Mouse (Mus musculus): ENCODE measurements around the gene Fdxr. TPM values are rescaled to one million over a fixed set of nuclear protein-coding genes. Genes with fewer than 3 reads are reported as not detected.

Fdxr gene
- total RNA-seq, 2 experiments from 2014 or later: 19.0 to 19.9 TPM

- DNase-seq (ENCODE audit: low spot score in 2 of 2): no peak
Measured at GRCm38 (mm10) chr11:115290314-115290713, 13.5 kb upstream of the Fdxr start.

GRCm38 (mm10) chr11:115289885-115290284 is 13.0 kb upstream of the Fdxr start:
- DNase-seq (ENCODE audit: low spot score in 2 of 2): no peak

GRCm38 (mm10) chr11:115288305-115288704 is 11.5 kb upstream of the Fdxr start:
- no peak for DNase-seq (ENCODE audit: low spot score in 2 of 2)

GRCm38 (mm10) chr11:115287386-115287785 is 10.5 kb upstream of the Fdxr start:
- DNase-seq (ENCODE audit: low spot score in 2 of 2): no peak

- DNase-seq (ENCODE audit: low spot score in 2 of 2): peak in 1 of 2 experiments; percentile 40
Measured at GRCm38 (mm10) chr11:115286201-115286993, 9.5 kb upstream of the Fdxr start.

- DNase-seq (ENCODE audit: low spot score in 2 of 2): no peak
Measured at GRCm38 (mm10) chr11:115285282-115285681, 8.4 kb upstream of the Fdxr start.

- no peak for DNase-seq (ENCODE audit: low spot score in 2 of 2)
Measured at GRCm38 (mm10) chr11:115283891-115284620, 7.2 kb upstream of the Fdxr start.

GRCm38 (mm10) chr11:115283486-115283765 is 6.6 kb upstream of the Fdxr start:
- no peak for DNase-seq (ENCODE audit: low spot score in 2 of 2)

GRCm38 (mm10) chr11:115282723-115283485 is 6.1 kb upstream of the Fdxr start:
- DNase-seq (ENCODE audit: low spot score in 2 of 2): peak in 1 of 2 experiments; percentile 39

GRCm38 (mm10) chr11:115282295-115282694 is 5.4 kb upstream of the Fdxr start:
- peak; percentile 44 to 65 for DNase-seq (ENCODE audit: low spot score in 2 of 2)

GRCm38 (mm10) chr11:115279726-115280125 is 2.9 kb upstream of the Fdxr start:
- DNase-seq (ENCODE audit: low spot score in 2 of 2): no peak

- DNase-seq (ENCODE audit: low spot score in 2 of 2): no peak
Measured at GRCm38 (mm10) chr11:115278176-115278575, 1.3 kb upstream of the Fdxr start.

- DNase-seq (ENCODE audit: low spot score in 2 of 2): no peak
Measured at GRCm38 (mm10) chr11:115277604-115277975, 740 bp upstream of the Fdxr start.

GRCm38 (mm10) chr11:115275954-115276353 is 896 bp downstream of the Fdxr start:
- no peak for DNase-seq (ENCODE audit: low spot score in 2 of 2)

GRCm38 (mm10) chr11:115275509-115275908 is 1.3 kb downstream of the Fdxr start:
- no peak for DNase-seq (ENCODE audit: low spot score in 2 of 2)

GRCm38 (mm10) chr11:115274771-115275170 is 2.1 kb downstream of the Fdxr start:
- DNase-seq (ENCODE audit: low spot score in 2 of 2): no peak

GRCm38 (mm10) chr11:115274178-115274577 is 2.7 kb downstream of the Fdxr start:
- DNase-seq (ENCODE audit: low spot score in 2 of 2): no peak

GRCm38 (mm10) chr11:115273735-115274134 is 3.1 kb downstream of the Fdxr start:
- DNase-seq (ENCODE audit: low spot score in 2 of 2): no peak

GRCm38 (mm10) chr11:115272894-115273498 is 3.9 kb downstream of the Fdxr start:
- no peak for DNase-seq (ENCODE audit: low spot score in 2 of 2)

- no peak for DNase-seq (ENCODE audit: low spot score in 2 of 2)
Measured at GRCm38 (mm10) chr11:115271481-115271880, 5.4 kb downstream of the Fdxr start.

GRCm38 (mm10) chr11:115271052-115271451 is 5.8 kb downstream of the Fdxr start:
- no peak for DNase-seq (ENCODE audit: low spot score in 2 of 2)
